Mouse (Mus musculus) splenic B cell, adult 2 months (primary cell): ENCODE measurements at regions not wholly inside any gene's neighbourhood (a gene's known extent, or its start where the extent isn't known, plus 50 kb on each side); places are given as distances from the start of the nearest gene placed in this dataset.

Source experiments
- DNase-seq: peaks from one replicate; pipeline ENCODE4 v3.0.0-alpha.2; 2011; ENCODE audit warnings: low read depth, low spot score
- H3K27me3 ChIP-seq: 2 replicates; pipeline ENCODE4 v1.6.1; 2012; ENCODE audit warnings: mild to moderate bottlenecking, low read length, moderate library complexity, mixed read lengths; ENCODE audit not compliant: control insufficient read depth, poor library complexity, insufficient read depth, severe bottlenecking
- H3K36me3 ChIP-seq: 2 replicates; pipeline ENCODE4 v1.6.1; 2012; ENCODE audit warnings: mild to moderate bottlenecking, low read length, moderate library complexity, mixed read lengths; ENCODE audit not compliant: control insufficient read depth, poor library complexity, insufficient read depth, severe bottlenecking

GRCm38 (mm10) chr3:41198216-41198976 is 115.5 kb upstream of the Pgrmc2 start:
- Histone ChIP-seq H3K36me3 (no peaks in the 10 kb centered on the region), H3K27me3 (no peaks in the 10 kb centered on the region)
- DNase-seq: no peak

GRCm38 (mm10) chr3:41195113-41195975 is 112.5 kb upstream of the Pgrmc2 start:
- Histone ChIP-seq H3K27me3 (no peaks in the 10 kb centered on the region), H3K36me3 (no peaks in the 10 kb centered on the region)
- DNase-seq: no peak

GRCm38 (mm10) chr3:41194311-41195112 is 111.7 kb upstream of the Pgrmc2 start:
- no peak for DNase-seq
- Histone ChIP-seq H3K36me3 (no peaks in the 10 kb centered on the region), H3K27me3 (no peaks in the 10 kb centered on the region)

GRCm38 (mm10) chr3:41185305-41186097 is 102.7 kb upstream of the Pgrmc2 start:
- Histone ChIP-seq H3K36me3 (no peaks in the 10 kb centered on the region), H3K27me3 (no peaks in the 10 kb centered on the region)
- no peak for DNase-seq

- H3K27me3 ChIP-seq: no peaks in the 10 kb centered on the region
- no peak for DNase-seq
- no peaks in the 10 kb centered on the region for H3K36me3 ChIP-seq
Observed at GRCm38 (mm10) chr3:41184375-41184774, 101.5 kb upstream of the Pgrmc2 start.

- DNase-seq: no peak
- H3K27me3 ChIP-seq: no peaks in the 10 kb centered on the region
- H3K36me3 ChIP-seq: no peaks in the 10 kb centered on the region
Observed at GRCm38 (mm10) chr3:41182900-41183595, 100.2 kb upstream of the Pgrmc2 start.

GRCm38 (mm10) chr3:41182036-41182899 is 99.4 kb upstream of the Pgrmc2 start:
- peak; percentile 67 for DNase-seq
- no peaks in the 10 kb centered on the region for H3K27me3 ChIP-seq
- no peaks in the 10 kb centered on the region for H3K36me3 ChIP-seq

- no peaks in the 10 kb centered on the region for H3K27me3 ChIP-seq
- no peaks in the 10 kb centered on the region for H3K36me3 ChIP-seq
- DNase-seq: no peak
Observed at GRCm38 (mm10) chr3:41181438-41181837, 98.6 kb upstream of the Pgrmc2 start.

GRCm38 (mm10) chr3:41180911-41181310 is 98.1 kb upstream of the Pgrmc2 start:
- Histone ChIP-seq H3K27me3 (no peaks in the 10 kb centered on the region), H3K36me3 (no peaks in the 10 kb centered on the region)
- no peak for DNase-seq

- H3K36me3 ChIP-seq: no peaks in the 10 kb centered on the region
- no peak for DNase-seq
- no peaks in the 10 kb centered on the region for H3K27me3 ChIP-seq
Observed at GRCm38 (mm10) chr3:41179037-41179880, 96.4 kb upstream of the Pgrmc2 start.

GRCm38 (mm10) chr3:41177124-41177523 is 94.3 kb upstream of the Pgrmc2 start:
- no peak for DNase-seq
- H3K36me3 ChIP-seq: no peaks in the 10 kb centered on the region
- H3K27me3 ChIP-seq: no peaks in the 10 kb centered on the region

GRCm38 (mm10) chr3:41175356-41175755 is 92.5 kb upstream of the Pgrmc2 start:
- no peak for DNase-seq
- no peaks in the 10 kb centered on the region for H3K36me3 ChIP-seq
- H3K27me3 ChIP-seq: no peaks in the 10 kb centered on the region
